Mouse (Mus musculus) central nervous system, embryonic 11.5 days (tissue): ENCODE results near the gene Prkcg. TPM values are rescaled to one million over a fixed set of nuclear protein-coding genes. Genes with fewer than 3 reads are reported as not detected.

Experiments used
- polyA plus RNA-seq: library from polyadenylated mRNA; depleted of rRNA; stranded (reverse); fragments of >200 nt; gene quantifications from 2 replicates; pipeline ENCODE4 v1.2.3, GENCODE M21; 2012; rRNA removed

Prkcg gene
- polyA plus RNA-seq: 1.6 and 1.8 TPM in 2 replicates

GRCm38 (mm10) chr7:3288976-3289970 lies at the start of gene Prkcg, which contains the start of gene Myadm:
Prkcg (plus strand) TSS chr7:3289179.
Myadm (plus strand) TSS chr7:3289080.

GRCm38 (mm10) chr7:3332619-3333521 lies 43.9 kb downstream of the Prkcg start, which contains the start of gene Cacng7:
Cacng7 (plus strand) TSS chr7:3332955.

Other genes starting within 250 kb of the Prkcg start
- 0.10 and 0.16 TPM in 2 replicates for gene AU018091, start 120.0 kb upstream of the Prkcg start, polyA plus RNA-seq
- gene Nlrp12, start 39.4 kb upstream of the Prkcg start, polyA plus RNA-seq: 0.01 and 0.05 TPM in 2 replicates
- 19.2 and 49.0 TPM in 2 replicates for gene Myadm, start 99 bp upstream of the Prkcg start, polyA plus RNA-seq
- gene Cacng7, start 43.8 kb downstream of the Prkcg start, polyA plus RNA-seq: 78.6 and 92.4 TPM in 2 replicates
- 6.6 and 8.6 TPM in 2 replicates for gene Cacng8, start 101.5 kb downstream of the Prkcg start, polyA plus RNA-seq
- 0.41 and 1.1 TPM in 2 replicates for gene Cacng6, start 135.0 kb downstream of the Prkcg start, polyA plus RNA-seq
- gene Tarm1, start 213.4 kb downstream of the Prkcg start, polyA plus RNA-seq: 0.11 TPM in 1 of 2 replicates, not detected in the other